Mouse (Mus musculus) brain, embryonic 18.5 days (tissue): Measurements from ENCODE around the gene Mob3a.

Experiments
- DNase-seq: peaks from one replicate; pipeline ENCODE4 v3.0.0-alpha.2; 2012; ENCODE audit warnings: low read depth, low spot score

Gene Mob3a

DNA sequence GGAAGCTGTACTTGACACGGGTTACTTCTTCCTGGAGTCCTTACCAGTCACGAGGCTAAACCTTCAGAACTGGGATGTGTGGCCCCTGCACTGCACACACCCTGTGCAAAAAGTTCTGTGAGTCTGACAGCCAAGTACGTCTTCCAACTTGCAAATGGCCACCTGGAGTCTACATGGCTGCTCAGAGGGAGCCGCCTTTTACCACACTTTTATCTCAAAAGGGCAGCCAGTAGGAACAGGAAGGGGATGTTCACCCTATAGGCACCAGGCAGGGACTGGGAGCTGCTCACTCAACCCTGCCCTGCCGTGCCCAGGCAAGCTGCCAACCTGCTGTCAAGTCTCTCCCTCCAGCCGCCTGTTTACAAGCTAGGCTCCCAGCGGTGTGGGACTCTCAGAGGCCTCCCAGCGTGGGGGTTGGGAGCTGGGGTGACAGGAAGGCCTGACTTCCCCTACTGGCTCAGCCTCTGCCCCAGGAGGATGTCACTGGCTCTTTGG lies 23.8 kb downstream of the Mob3a start, which contains the start of gene Mknk2:
TSS of gene Mknk2 (minus strand) at position 171 of the 495 bp plus-strand sequence.
- DNase-seq = no peak

- DNase-seq = no peak
Measured at GRCm38 (mm10) chr10:80677128-80677875, 24.5 kb downstream of the Mob3a start.

GRCm38 (mm10) chr10:80676198-80676928 lies 25.4 kb downstream of the Mob3a start:
- DNase-seq = peak; percentile 100

DNA sequence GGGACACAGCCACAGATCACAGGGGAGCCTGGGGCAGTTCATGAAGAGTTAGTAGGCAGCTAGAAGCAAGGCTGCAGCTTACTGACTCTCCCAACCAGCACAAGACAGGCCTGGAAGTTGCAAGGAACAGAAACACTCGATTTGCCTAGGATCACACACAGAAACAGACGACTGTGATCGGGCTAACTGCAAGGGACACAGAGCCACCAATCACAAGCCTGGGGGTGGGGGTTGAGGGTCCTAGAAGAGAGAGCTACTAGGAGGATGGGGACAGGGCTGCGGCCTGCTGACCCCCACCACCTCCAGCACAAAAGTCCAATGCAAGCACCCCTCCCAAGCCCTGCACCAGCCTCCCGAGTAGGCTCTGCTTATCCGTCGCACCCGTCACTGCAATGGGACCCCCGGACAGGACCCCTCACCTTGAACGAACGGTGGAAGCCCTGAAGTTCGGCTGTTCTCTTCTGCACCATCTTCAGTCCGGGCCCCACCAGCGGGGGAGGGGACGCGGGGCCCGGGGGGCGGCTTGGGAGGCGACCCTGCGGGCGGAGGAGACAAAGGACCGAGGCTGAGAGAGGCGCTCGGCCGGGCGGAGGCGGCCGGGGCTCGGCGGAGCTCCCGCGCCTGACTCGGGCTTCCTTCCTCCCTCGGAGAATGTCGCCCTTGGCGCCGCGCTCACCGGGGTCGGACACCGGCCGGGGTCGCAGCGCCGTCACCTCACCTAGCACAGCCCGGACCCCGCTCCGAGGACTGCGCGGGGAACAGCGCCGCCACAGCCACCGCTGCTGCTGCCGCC lies 26.2 kb downstream of the Mob3a start:
- DNase-seq = no peak

DNA sequence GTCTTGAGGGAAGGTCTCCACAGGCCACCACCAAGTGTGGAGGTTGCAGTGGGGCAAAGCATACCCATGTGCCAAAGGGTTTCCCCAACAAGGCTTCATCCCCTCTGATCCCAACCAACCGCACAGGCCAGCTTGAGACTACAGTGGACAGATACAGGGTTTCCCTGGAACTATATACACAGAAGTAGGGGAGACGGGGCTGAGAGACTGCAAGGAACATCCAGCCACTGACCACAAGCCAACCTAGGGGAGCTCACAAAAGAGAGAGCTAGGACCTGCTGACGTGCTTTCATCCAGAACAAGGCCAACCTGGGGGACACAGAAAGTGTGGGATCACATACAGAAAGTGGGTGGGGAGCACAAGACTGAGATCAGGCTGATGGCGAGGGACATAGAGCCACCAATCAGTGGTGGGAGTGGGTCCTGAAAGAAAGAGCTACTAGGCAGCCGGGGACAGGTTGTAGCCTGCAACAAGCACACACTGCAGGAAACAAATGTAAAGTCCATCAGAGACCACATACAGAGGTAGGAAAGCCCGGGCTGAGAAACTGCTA lies 26.8 kb downstream of the Mob3a start:
- DNase-seq = no peak

- no peak for DNase-seq
Measured at GRCm38 (mm10) chr10:80674161-80674711, 27.5 kb downstream of the Mob3a start.

DNA sequence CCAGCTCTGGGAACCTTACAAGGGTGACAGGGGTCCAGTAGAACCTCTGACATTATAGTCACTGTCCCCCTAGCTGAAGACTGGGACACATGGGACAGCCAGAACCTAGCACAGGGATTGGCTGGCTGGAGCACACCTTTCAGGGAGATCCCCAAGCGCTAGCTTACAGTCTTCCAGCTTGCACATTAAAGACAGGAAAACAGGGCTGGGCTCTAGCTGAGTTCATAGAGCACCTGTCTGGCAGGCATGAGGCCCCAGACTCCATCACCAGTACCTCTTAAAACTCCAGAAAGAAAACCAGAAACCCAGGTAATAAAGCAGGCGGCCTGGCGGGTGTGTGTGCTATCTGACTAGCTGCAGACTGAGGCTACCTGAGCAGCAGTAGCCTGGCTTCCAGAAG lies 28.1 kb downstream of the Mob3a start:
- no peak for DNase-seq

DNA sequence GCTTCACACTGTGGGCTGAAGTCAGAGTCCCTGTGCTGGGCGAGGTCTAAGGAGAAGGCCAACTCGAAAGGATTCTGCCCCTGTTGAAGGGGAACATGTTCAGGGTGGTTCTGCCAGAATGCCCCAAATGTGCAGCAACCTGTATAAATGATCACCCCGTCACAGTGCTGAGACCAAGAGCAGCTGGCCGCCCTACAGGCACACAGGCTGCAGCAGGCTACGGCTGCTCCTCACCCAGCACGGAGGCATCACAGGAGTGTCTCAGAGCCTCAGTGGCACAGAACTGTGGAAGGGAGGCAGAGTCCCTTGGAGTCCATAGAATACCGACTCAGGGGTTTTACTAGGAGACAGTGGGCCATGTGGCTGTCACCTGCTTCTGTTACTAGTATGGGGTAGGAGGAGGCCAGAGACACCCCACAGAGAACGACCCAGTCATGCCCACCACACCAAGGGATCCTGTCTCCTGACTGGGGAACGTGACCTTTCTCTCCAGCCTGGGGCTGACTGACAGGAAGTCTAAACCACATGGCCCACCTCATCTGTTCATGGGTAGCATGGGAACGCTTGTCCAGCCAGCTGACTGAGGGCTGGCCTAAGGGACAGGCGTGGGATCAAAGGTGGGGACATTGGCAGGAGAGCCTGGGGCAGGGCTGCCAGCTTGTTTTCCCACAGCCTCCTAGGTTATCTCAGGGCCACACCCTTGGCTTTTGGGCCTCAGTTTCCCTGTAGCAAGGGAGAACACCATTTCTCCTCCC lies 29.7 kb downstream of the Mob3a start:
- DNase-seq = no peak

DNA sequence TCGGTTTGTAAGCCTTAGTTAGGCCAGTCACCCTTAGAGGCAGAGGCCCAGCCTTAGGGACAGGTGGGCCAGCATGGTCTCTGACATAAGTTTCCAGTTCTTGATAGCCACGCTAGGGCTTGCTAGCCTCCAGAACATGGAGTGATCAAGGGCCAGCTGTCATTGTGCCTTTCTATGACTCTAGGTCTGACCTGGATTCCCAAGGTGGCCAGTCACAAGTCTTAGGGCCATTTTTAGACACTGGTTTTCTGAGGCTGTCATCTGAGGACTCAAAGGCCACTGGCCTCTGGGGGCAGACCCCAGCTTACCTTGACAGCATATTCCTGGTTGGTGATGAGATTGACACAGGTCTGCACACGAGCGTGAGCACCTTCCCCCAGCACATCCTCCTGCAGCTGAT lies 30.5 kb downstream of the Mob3a start:
- no peak for DNase-seq

GRCm38 (mm10) chr10:80670531-80670930 lies 31.2 kb downstream of the Mob3a start:
- no peak for DNase-seq

DNA sequence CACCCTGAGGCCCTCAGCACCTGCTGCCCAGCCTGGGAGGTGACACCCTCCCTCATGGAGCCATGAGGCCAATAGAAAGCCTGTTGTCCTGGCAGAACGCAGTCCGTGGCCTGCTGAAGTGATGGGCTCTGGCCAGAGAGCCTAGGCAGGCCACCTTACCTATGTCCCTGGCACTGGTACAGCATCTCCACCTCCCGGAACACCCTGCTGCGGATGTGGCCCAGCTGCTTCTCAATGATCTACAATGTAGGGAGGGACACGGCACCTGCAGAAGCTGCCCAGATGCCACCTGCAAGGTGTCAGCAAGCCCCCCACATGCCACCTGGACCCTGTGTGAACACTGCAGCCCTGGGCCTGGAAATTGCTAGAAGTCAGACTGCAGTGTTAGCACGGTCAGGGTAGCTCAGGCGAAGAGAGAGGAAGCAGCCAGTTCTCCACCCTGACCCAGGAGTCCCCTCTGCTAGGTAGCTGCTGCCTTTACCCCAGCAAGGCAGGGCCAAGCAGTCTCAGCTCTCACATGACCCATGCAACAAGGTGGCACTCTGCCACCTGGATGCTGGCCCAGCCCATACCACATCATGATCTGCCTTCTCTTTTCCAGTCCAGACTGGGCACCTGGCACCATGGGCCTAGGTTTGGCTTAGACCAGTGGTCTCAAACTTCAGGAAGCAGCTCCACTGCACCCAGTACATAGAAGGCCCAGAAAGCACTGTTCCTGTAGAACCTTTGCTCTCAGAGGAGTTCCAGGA lies 31.9 kb downstream of the Mob3a start:
- DNase-seq = no peak

DNA sequence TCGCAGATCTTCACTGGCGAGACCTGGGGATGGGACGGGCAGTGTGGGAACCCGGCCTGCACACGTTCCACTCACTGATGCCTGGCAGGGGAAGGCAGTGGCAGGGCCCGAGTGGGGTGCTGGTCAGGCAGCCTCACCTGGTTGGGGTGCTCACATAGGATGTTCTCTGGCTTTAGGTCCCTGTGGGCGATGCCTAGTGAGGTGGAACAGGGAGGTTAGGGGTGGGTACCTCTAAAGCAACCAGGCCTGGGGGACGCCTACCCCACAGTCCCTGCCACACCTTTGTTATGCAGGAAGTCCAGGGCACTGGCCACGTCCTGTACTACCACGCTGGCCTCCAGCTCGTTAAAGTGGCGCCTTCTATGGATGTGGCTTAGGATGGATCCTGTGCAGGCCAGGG lies 32.8 kb downstream of the Mob3a start:
- no peak for DNase-seq

- DNase-seq = no peak
Measured at GRCm38 (mm10) chr10:80668614-80669013, 33.2 kb downstream of the Mob3a start.

DNA sequence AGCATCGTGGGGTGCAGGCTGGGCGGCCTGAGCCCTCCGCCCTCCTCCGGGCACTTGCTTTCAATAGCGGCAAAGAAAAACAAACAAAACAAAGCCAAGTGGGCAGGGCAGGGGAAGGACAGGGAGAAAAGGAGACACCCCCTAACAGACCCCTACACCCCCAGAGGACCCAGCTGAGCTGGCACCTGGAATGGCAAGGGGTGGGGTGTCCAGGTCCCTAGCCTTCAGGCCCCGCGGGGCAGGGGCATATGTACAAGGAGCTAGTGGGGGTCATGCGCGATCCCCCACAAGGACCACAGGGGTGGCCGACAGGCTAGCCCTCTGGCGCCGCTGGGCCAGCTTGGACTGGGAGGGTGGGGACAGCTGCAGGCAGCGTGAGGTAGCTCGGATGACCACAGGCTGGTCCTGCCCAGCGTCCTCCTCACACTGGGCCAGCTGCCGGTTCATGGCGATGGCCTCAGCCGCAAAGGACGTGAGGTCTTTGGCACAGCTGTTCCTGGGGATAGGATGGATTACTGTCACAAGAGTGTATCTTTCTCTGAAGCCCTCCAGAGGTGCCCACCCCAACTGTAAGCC lies 34.9 kb downstream of the Mob3a start:
- DNase-seq = no peak

GRCm38 (mm10) chr10:80665981-80666733 lies 35.6 kb downstream of the Mob3a start:
- no peak for DNase-seq

- no peak for DNase-seq
Measured at GRCm38 (mm10) chr10:80665459-80665858, 36.3 kb downstream of the Mob3a start.

- DNase-seq = no peak
Measured at GRCm38 (mm10) chr10:80665016-80665380, 36.8 kb downstream of the Mob3a start.

DNA sequence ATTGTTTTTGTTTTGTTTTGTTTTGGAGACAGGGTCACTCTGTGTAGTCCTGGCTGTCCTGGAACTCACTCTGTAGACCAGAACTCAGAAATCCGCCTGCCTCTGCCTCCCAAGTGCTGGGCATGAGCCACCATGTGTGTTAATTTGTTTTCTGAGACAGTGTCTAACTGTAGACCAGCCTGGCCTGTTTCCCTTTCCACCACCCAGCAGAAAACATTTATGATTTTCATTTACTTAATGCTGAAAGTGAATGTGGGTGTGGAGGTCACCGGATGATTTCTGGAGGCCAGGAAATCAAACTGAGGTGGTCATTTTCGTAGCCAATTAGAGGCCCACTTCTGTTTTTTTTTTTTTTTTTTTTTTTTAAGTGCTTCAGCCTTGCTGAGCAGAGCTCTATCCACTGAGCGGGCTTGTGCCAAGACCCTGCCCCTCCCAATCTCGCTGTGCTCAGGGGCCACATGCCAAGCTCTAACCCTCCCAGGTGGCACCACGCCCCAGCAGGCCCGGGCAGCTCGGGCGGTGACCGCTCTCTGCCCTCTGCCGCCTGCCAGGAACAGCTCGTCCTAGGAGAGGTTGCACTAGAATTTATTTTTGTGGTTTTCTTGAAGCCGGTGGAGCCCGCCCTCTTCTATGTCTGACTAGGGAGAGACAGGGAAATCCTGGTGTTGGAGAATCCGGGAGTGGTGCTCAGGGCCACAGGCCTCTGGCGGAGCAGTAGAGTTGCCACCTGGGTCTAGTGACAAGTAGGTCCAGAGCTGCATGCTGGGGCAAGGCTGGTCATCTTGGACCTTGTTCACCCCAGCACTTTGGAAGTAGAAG lies 37.4 kb downstream of the Mob3a start:
- DNase-seq = no peak
